Mouse (Mus musculus) bone marrow macrophage, adult 2 months (primary cell): ENCODE results near the gene Itga9. TPM values are rescaled to one million over a fixed set of nuclear protein-coding genes. Genes with fewer than 3 reads are reported as not detected.
A peak's percentile ranks its signal among the peaks of the same experiment; 100 is the strongest.

ENCODE experiments used
- H3K27ac ChIP-seq: 2 replicates; pipeline ENCODE4 v1.5.1; 2012; ENCODE audit warnings: low read depth, low read length; ENCODE audit not compliant: insufficient read depth
- H3K4me1 ChIP-seq: 2 replicates; pipeline ENCODE4 v1.6.1; 2012; ENCODE audit warnings: low read length; ENCODE audit not compliant: control insufficient read depth, insufficient read depth
- H3K4me3 ChIP-seq: 2 replicates; pipeline ENCODE4 v1.5.1; 2012; ENCODE audit warnings: mild to moderate bottlenecking, low read length, moderate library complexity; ENCODE audit not compliant: insufficient read depth
- CTCF ChIP-seq: IDR thresholded peaks from 2 replicates; pipeline ENCODE4 v1.5.1; 2012; ENCODE audit warnings: low read depth, mild to moderate bottlenecking, low read length, moderate library complexity
- POLR2A ChIP-seq: IDR thresholded peaks from 2 replicates; pipeline ENCODE4 v1.6.1; 2012; ENCODE audit warnings: mild to moderate bottlenecking, low read depth, low read length, borderline replicate concordance
- polyA plus RNA-seq: library from polyadenylated mRNA; stranded (reverse); fragments of >200 nt; gene quantifications from 2 replicates; pipeline ENCODE4 v1.2.4, GENCODE M21; 2012; ENCODE audit not compliant: missing spikeins, insufficient read depth, insufficient read length

The Itga9 gene
- polyA plus RNA-seq, 1 experiment = 5.3 TPM

DNA sequence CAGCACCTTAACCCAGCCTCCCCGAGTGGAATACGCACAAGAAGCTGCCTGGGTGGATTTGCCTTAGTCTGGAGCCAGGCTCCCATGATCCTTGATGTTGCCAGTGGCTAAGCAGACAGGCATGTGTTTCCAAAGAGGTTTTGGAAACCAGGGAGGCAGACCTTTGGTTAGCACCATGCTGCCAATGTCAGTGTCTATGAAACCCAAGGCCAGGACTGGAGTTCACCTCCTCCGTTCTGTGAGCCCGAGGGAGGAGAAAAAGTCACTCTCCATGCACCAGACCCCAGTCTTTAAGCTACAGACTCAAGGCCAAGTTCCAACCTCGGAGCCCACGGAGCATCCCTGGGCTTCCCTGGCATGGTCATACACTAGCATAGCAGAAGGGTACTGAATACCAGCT is 15.2 kb downstream of the Itga9 start:
- no peak overlapping the region for H3K27ac ChIP-seq
- H3K4me1 ChIP-seq = peaks cover 5% of the 10 kb centered on the region; the same call in 1 of the 2 replicates
- no peak overlapping the region for H3K4me3 ChIP-seq
- no peak for TF ChIP-seq CTCF

DNA sequence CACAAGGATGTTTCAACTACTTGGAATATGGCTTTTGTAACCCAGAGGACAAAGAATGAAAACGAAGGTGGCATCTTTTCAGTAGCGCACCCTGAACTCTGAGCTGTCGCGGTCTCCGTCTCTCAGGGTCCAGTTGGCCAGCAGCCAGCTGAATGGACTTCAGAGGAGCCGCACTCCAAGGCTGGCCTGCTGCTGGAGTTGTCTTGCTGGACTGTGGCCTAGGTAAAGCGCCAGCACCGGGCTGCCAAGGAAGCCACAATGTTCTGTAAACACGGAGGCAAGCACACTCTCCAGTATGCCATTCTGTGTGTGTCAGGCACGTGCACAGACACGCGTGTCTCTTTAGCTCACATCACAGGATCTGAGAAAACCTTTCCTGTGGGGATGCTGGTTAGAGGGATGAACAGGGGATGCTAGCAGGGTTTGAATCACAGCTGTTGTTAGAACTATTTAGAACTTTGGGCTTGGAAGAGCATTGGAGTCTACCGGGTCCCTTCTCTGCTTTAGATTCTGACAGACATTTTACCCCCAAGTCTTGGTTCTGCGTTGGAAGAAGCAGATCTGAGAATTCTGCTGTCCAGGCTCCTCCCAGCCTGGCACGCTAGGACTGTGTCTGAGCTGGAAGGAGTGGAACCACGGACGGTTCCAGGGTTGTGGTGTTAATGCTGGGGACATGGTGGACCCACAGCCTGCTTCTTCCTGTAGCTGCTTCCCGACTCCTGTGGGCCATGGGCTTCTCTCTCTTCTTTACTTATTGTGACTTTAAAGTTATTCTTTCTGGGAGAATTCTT is 16.1 kb downstream of the Itga9 start:
- Histone ChIP-seq H3K27ac (no peak overlapping the region), H3K4me1 (peaks cover 2% of the 10 kb centered on the region; the same call in 1 of the 2 replicates), H3K4me3 (no peak overlapping the region)
- TF ChIP-seq POLR2A = no peak
- TF ChIP-seq CTCF = no peak

DNA sequence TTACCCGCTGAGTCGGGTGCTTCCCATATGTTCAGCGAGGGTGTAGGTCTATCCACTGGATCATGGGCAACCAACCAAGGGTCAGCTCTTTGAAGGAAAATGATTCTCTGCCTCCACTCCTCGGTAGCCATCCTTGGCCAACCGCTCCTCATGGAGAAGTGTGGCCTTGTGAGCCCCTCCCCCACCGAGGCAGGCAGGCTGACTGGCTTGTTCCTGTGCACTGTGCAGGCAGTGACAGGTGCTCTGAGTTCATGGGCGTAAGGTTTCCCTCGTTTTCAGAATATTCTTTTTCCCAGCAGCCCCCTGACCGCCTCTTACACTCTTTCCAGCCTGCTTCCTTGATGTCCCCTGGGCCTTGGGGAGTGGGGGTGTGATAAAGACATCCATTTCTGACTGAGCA is 17.0 kb downstream of the Itga9 start:
- Histone ChIP-seq H3K4me3 (no peak overlapping the region), H3K4me1 (peaks cover 2% of the 10 kb centered on the region; the same call in 1 of the 2 replicates), H3K27ac (no peak overlapping the region)
- no peak for TF ChIP-seq POLR2A

DNA sequence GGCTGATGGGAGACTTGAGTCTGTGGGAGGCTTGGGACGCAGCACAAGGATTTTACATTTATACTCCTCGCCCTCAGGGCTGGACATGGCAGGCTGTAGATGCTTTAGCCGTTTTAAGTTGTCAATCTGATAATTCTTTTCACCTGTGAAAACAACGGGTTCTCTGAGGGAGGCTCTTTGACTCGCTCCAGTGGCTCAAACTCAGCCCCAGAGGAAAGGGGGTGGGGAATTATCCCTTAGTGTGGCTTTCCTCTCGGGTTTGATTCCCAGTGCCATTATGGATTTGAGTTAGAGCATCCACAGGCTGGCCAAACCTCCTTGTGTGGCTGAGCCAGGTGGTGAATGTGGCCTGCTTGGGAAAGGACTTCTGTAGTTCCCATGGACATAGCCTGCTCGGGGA is 17.7 kb downstream of the Itga9 start:
- Histone ChIP-seq H3K4me1 (0 out of 2 replicates have a peak, but pooled peaks cover 2% of the 10 kb centered on the region), H3K27ac (no peak overlapping the region), H3K4me3 (no peak overlapping the region)
- TF ChIP-seq CTCF (no peak), POLR2A (no peak)

DNA sequence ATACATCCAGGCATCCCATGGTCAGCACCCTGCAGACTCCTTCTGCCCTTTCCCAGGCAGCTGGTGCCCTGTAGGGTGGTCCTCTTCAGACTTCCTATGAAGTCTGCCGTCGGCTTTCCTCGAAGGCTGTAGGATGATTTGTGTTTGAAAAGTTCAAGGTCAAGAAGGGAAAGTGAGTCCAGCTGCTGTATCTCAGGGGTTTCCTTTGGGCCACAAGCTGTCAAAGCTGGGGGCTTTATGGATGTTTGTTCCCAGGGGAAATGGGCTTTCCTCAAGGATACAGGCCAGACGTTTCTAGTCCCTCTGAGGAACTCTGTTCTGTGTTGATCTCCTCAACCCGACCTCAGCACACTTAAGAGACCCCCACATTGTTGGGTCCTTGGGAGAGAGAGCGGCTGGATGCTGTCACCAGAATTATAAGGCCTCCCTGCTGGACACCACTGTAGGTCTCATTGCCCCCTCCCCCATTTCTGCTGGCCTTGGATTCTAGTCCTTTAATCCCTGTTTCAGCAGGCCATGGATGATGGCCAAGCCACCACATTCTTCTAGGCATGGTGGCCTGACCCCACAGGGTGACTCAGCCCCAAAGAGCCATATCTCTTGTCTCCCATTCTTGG is 23.4 kb downstream of the Itga9 start:
- H3K4me1 ChIP-seq = peaks cover 18% of the 10 kb centered on the region
- H3K27ac ChIP-seq = no peak overlapping the region
- TF ChIP-seq POLR2A (no peak), CTCF (no peak)
- H3K4me3 ChIP-seq = no peak overlapping the region

DNA sequence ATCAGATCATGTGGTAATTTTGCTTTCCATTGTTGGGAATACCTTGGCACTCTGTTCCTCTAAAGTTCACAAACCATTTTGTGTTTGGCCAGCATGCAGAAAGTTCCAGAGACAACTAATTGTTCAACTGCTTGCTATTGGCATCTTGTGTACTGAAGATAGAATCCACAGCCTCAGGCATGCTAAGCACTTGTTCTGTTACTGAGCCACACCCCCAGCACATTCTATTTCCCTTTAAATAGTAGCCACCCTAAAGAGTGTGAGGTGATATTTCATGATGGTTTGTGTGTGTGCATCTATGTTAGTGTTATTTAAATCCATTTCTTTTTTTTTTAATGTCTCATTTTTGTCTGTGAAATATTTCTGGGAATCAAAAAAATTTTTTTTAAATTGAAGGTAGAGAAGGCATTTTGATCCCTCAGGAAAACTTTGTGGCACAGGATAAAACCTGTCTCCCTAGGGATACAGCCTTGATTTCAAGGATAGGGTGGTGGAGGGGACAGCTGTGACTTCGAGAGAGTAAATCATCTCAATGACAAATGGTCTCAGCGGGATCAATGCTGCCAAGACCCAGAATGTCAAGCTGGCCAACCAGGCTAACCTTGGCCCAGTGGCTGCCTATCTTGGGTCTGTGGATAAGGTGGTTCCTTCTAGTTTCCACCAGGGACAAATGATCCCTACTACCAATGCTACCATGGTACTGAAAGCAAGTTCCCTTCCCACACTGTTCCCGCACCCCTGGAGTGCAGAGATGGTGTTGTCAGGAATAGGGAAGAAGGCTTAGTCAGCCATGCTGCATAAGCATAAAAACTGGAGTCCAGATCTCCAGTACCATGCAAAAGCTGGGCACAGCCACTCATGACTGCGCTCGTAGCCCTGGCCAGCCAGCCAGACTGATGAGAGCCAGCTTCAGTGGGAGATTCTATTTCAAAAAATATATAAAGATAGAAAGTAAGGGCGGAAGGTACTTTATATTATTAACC is 25.6 kb downstream of the Itga9 start:
- no peak for TF ChIP-seq POLR2A
- TF ChIP-seq CTCF = no peak
- H3K4me3 ChIP-seq = peak overlapping the region; percentile 10; the same call in 1 of the 2 replicates
- peaks cover 18% of the 10 kb centered on the region for H3K4me1 ChIP-seq
- peak overlapping the region; percentile 60 for H3K27ac ChIP-seq

DNA sequence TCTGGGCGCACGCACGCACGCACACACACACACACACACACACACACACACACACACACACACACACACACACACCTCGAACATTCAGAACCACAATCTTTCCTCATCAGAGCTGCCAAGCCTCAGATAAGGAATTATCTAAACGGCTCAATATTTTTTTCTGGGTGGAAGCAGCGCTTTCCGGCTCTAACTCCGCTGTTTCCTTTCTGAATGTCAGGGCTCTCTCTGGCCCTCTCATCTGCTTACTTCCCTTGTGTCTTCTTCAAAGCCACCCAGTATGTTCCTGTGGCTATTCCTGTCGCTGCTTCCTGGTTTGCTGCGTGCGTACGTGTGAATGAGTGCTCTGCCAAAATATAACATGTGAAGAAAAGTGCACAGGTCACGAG is 26.3 kb downstream of the Itga9 start:
- Histone ChIP-seq H3K4me3 (peak overlapping the region; percentile 10; the same call in 1 of the 2 replicates), H3K27ac (peak overlapping the region; percentile 60), H3K4me1 (peaks cover 18% of the 10 kb centered on the region)
- TF ChIP-seq CTCF (no peak), POLR2A (no peak)

DNA sequence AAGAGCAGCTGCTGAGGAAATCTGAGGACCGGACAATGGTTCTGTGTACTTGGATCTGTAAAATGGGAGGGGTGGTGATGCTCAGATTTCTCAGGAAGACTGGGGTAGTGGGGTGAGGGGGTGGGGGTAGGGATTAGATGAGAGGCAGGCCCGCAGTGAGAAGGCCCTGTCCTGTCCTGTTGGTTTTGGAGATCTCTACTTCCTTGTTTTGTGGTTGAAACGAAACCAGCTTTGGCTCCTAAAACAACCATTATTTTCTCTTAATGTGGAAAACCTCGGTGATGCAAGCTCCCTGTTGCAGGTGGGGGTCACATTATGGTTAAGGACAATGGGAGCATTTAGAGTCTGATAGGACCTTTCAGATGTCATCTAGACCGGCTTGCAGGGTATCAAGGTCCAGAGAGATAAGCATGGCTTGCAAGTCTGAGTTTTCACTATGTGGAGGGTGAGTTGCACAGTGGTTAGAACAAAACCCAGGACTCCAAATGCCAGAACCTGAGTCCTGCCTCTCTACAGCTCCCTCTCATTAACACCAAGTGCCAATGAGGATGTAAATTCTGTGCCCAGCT is 32.2 kb downstream of the Itga9 start:
- peaks cover 12% of the 10 kb centered on the region for H3K4me1 ChIP-seq
- H3K4me3 ChIP-seq = no peak overlapping the region
- TF ChIP-seq CTCF (no peak), POLR2A (no peak)
- no peak overlapping the region for H3K27ac ChIP-seq

DNA sequence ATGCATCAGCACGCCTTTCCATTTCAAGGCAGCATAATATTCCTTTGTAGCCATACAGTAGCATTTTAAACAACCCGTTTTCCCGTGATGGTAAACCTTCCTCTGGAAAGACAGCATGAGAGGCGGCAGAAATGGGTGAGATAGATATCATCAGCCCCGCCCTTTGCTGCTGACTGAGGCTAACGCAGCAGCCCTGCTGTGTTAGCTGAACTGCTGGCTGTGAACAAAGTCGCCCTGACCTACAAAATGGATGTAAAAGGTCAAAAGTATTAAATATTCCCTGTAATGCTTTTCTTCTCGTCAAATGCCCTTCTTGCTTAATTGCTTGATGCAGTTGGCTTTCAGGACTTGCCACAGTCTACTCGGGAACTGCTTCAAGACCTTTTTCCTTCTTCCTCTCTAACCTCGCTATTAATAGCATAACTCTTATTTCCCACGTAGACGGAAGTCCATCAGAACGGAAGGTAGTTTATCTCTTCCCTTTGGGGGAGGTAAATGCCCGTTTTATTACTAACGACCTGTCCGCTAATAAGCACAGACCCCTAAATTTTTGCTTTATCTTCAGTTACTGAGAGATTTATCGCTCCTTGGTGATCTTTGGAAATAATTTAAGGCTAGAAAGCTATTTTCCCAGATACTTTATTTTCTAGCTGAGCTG is 39.3 kb downstream of the Itga9 start:
- Histone ChIP-seq H3K4me3 (no peak overlapping the region), H3K27ac (no peak overlapping the region), H3K4me1 (peaks cover 4% of the 10 kb centered on the region)
- no peak for TF ChIP-seq POLR2A
- TF ChIP-seq CTCF = no peak
